Mouse (Mus musculus): Measurements from ENCODE around the gene Bbof1. TPM values are rescaled to one million over a fixed set of nuclear protein-coding genes. Genes with fewer than 3 reads are reported as not detected.
A peak's percentile ranks its signal among the peaks of the same experiment; 100 is the strongest.

Gene Bbof1
- polyA plus RNA-seq, 1 experiment from 2014 or later, result 0.94 TPM

- Histone ChIP-seq H3K4me2 (ENCODE audit: low read length) (no peak overlapping the region), H3K27ac (ENCODE audit: low read depth, low read length) (no peak overlapping the region), H3K36me3 (ENCODE audit: control insufficient read depth, insufficient read depth, low read length) (peaks cover 3% of the 10 kb centered on the region; the same call in 1 of the 2 replicates), H3K9ac (ENCODE audit: low read length) (no peak overlapping the region), H3K9me3 (replicated peaks; ENCODE audit: control insufficient read depth, low read length) (no peaks in the 10 kb centered on the region), H3K4me1 (ENCODE audit: control insufficient read depth, insufficient read depth, low read length) (no peaks in the 10 kb centered on the region), H3K27me3 (replicated peaks; ENCODE audit: control insufficient read depth, insufficient read depth, low read length) (no peaks in the 10 kb centered on the region), H3K4me3 (ENCODE audit: low read depth, low read length) (no peak overlapping the region)
- no peak for ATAC-seq
- no peak for DNase-seq (ENCODE audit: low spot score)
- WGBS, result 88% methylated on average over 4 of the region's 4 CpGs
These were observed 26.5 kb upstream of the Bbof1 start for GRCm38 (mm10) chr12:84382369-84382768.

GRCm38 (mm10) chr12:84384644-84385081, 24.2 kb upstream of the Bbof1 start:
- no peak overlapping the region for H3K4me2 ChIP-seq (ENCODE audit: low read length)
- H3K36me3 ChIP-seq (ENCODE audit: control insufficient read depth, insufficient read depth, low read length), result no peaks in the 10 kb centered on the region
- no peaks in the 10 kb centered on the region for H3K27me3 ChIP-seq (replicated peaks; ENCODE audit: control insufficient read depth, insufficient read depth, low read length)
- DNase-seq (ENCODE audit: low spot score) (peak; percentile 8), ATAC-seq (no peak)
- no peak overlapping the region for H3K27ac ChIP-seq (ENCODE audit: low read depth, low read length)
- no peak overlapping the region for H3K4me3 ChIP-seq (ENCODE audit: low read depth, low read length)
- no peaks in the 10 kb centered on the region for H3K4me1 ChIP-seq (ENCODE audit: control insufficient read depth, insufficient read depth, low read length)
- WGBS, result 60% methylated on average over 5 of the region's 5 CpGs
- no peaks in the 10 kb centered on the region for H3K9me3 ChIP-seq (replicated peaks; ENCODE audit: control insufficient read depth, low read length)
- no peak overlapping the region for H3K9ac ChIP-seq (ENCODE audit: low read length)

GRCm38 (mm10) chr12:84385408-84385807, 23.5 kb upstream of the Bbof1 start:
- H3K9ac ChIP-seq (ENCODE audit: low read length), result no peak overlapping the region; the same call in none of the 2 replicates
- H3K4me1 ChIP-seq (ENCODE audit: control insufficient read depth, insufficient read depth, low read length), result no peaks in the 10 kb centered on the region
- no peak overlapping the region for H3K4me3 ChIP-seq (ENCODE audit: low read depth, low read length)
- no peak overlapping the region for H3K27ac ChIP-seq (ENCODE audit: low read depth, low read length)
- DNase-seq (ENCODE audit: low spot score), result no peak
- no peaks in the 10 kb centered on the region for H3K27me3 ChIP-seq (replicated peaks; ENCODE audit: control insufficient read depth, insufficient read depth, low read length)
- no peaks in the 10 kb centered on the region for H3K36me3 ChIP-seq (ENCODE audit: control insufficient read depth, insufficient read depth, low read length)
- no peaks in the 10 kb centered on the region for H3K9me3 ChIP-seq (replicated peaks; ENCODE audit: control insufficient read depth, low read length)
- H3K4me2 ChIP-seq (ENCODE audit: low read length), result no peak overlapping the region
- no peak for ATAC-seq
- WGBS, result 95% methylated on average over 4 of the region's 4 CpGs

DNA sequence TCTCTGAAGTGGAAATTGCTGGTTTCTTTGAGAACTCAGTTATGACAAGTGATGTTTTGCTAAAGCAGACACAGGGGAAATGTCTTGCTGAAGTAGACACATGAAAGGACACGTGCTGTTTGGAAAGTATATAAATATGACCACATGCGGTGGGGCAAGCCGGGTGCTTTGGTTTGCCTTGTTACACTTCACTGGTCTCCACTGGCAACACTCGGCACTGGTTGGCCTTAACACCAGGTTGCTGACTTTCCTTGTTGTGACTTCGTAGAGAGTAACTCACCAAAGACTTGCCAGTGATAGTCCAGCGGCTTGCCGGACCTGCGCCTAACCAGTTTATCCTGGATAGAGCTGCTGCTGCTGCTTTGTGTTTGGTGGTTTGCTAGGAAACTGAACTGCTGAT, 20.8 kb upstream of the Bbof1 start:
- ATAC-seq (no peak), DNase-seq (ENCODE audit: low spot score) (no peak)
- Histone ChIP-seq H3K9me3 (replicated peaks; ENCODE audit: control insufficient read depth, low read length) (no peaks in the 10 kb centered on the region), H3K4me2 (ENCODE audit: low read length) (no peak overlapping the region), H3K4me1 (ENCODE audit: control insufficient read depth, insufficient read depth, low read length) (no peaks in the 10 kb centered on the region), H3K27me3 (replicated peaks; ENCODE audit: control insufficient read depth, insufficient read depth, low read length) (no peaks in the 10 kb centered on the region), H3K4me3 (ENCODE audit: low read depth, low read length) (no peak overlapping the region), H3K27ac (ENCODE audit: low read depth, low read length) (no peak overlapping the region), H3K36me3 (ENCODE audit: control insufficient read depth, insufficient read depth, low read length) (no peaks in the 10 kb centered on the region), H3K9ac (ENCODE audit: low read length) (no peak overlapping the region)
- WGBS, result 89% methylated on average over 8 of the region's 8 CpGs

GRCm38 (mm10) chr12:84388774-84389400, 20.0 kb upstream of the Bbof1 start:
- Histone ChIP-seq H3K4me1 (ENCODE audit: control insufficient read depth, insufficient read depth, low read length) (no peaks in the 10 kb centered on the region), H3K9me3 (replicated peaks; ENCODE audit: control insufficient read depth, low read length) (no peaks in the 10 kb centered on the region), H3K36me3 (ENCODE audit: control insufficient read depth, insufficient read depth, low read length) (no peaks in the 10 kb centered on the region), H3K4me2 (ENCODE audit: low read length) (no peak overlapping the region), H3K9ac (ENCODE audit: low read length) (no peak overlapping the region), H3K27ac (ENCODE audit: low read depth, low read length) (no peak overlapping the region), H3K27me3 (replicated peaks; ENCODE audit: control insufficient read depth, insufficient read depth, low read length) (no peaks in the 10 kb centered on the region), H3K4me3 (ENCODE audit: low read depth, low read length) (no peak overlapping the region)
- 79% methylated on average over 14 of the region's 14 CpGs for WGBS
- DNase-seq (ENCODE audit: low spot score) (no peak), ATAC-seq (no peak)

DNA sequence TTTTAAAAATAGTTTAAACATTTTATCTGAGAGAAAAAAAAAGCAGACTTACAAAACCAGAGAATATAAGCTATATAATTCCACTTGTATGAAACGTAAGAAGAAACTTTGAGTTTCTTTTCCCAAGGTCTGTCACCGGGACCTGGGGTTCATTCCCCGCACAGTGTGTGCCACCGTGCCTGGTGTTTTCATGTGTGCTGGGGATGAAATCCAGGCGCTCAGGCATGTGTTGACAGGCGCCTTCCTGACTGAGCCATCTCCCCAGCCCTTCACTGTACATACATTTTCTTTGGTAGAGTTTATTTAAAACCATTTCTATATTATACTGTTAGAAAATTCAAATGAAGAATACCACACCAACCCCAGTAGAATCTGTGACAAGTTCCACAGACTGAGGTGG, 18.5 kb upstream of the Bbof1 start:
- H3K9ac ChIP-seq (ENCODE audit: low read length), result no peak overlapping the region
- H3K27me3 ChIP-seq (replicated peaks; ENCODE audit: control insufficient read depth, insufficient read depth, low read length), result no peaks in the 10 kb centered on the region
- no peaks in the 10 kb centered on the region for H3K4me1 ChIP-seq (ENCODE audit: control insufficient read depth, insufficient read depth, low read length)
- H3K27ac ChIP-seq (ENCODE audit: low read depth, low read length), result no peak overlapping the region
- H3K4me3 ChIP-seq (ENCODE audit: low read depth, low read length), result no peak overlapping the region
- DNase-seq (ENCODE audit: low spot score), result no peak
- H3K9me3 ChIP-seq (replicated peaks; ENCODE audit: control insufficient read depth, low read length), result no peaks in the 10 kb centered on the region
- no peak for ATAC-seq
- H3K36me3 ChIP-seq (ENCODE audit: control insufficient read depth, insufficient read depth, low read length), result no peaks in the 10 kb centered on the region
- no peak overlapping the region for H3K4me2 ChIP-seq (ENCODE audit: low read length)
- WGBS, result 88% methylated on average over 6 of the region's 6 CpGs

GRCm38 (mm10) chr12:84392681-84393080, 16.2 kb upstream of the Bbof1 start:
- H3K4me1 ChIP-seq (ENCODE audit: control insufficient read depth, insufficient read depth, low read length), result no peaks in the 10 kb centered on the region

DNA sequence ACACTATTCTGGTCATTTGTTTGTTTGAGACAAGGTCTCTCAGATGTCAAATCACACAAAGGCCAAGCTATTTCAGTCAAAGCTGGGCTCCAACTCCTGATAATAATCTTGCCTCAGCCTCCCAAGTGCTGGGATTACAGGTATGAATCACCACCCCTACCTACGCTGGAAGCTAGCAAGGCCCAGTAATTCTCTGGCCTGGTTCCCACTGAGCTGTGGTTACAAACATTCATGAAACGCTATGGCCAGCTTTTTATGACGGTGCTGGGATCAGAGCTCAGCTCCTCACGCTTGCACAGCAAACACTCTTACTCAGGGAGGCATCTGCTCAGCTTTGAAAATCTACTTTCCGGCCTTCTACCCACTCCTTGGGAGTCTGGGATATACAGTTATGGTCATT, 15.0 kb upstream of the Bbof1 start:
- H3K9ac ChIP-seq (ENCODE audit: low read length), result no peak overlapping the region
- H3K4me3 ChIP-seq (ENCODE audit: low read depth, low read length), result no peak overlapping the region
- no peak overlapping the region for H3K4me2 ChIP-seq (ENCODE audit: low read length)
- H3K36me3 ChIP-seq (ENCODE audit: control insufficient read depth, insufficient read depth, low read length), result no peaks in the 10 kb centered on the region
- H3K27me3 ChIP-seq (replicated peaks; ENCODE audit: control insufficient read depth, insufficient read depth, low read length), result no peaks in the 10 kb centered on the region
- 85% methylated on average over 5 of the region's 5 CpGs for WGBS
- no peak overlapping the region for H3K27ac ChIP-seq (ENCODE audit: low read depth, low read length)
- no peak for DNase-seq (ENCODE audit: low spot score)
- no peaks in the 10 kb centered on the region for H3K9me3 ChIP-seq (replicated peaks; ENCODE audit: control insufficient read depth, low read length)
- ATAC-seq, result no peak
- no peaks in the 10 kb centered on the region for H3K4me1 ChIP-seq (ENCODE audit: control insufficient read depth, insufficient read depth, low read length)

More at GRCm38 (mm10) chr12:84392681-84393080, 16.2 kb upstream of the Bbof1 start:
- H3K27me3 ChIP-seq (replicated peaks; ENCODE audit: control insufficient read depth, insufficient read depth, low read length), result no peaks in the 10 kb centered on the region
- no peak for ATAC-seq
- H3K27ac ChIP-seq (ENCODE audit: low read depth, low read length), result no peak overlapping the region
- no peak overlapping the region for H3K9ac ChIP-seq (ENCODE audit: low read length)
- no peaks in the 10 kb centered on the region for H3K36me3 ChIP-seq (ENCODE audit: control insufficient read depth, insufficient read depth, low read length)
- no peaks in the 10 kb centered on the region for H3K9me3 ChIP-seq (replicated peaks; ENCODE audit: control insufficient read depth, low read length)
- no peak overlapping the region for H3K4me3 ChIP-seq (ENCODE audit: low read depth, low read length)
- DNase-seq (ENCODE audit: low spot score), result no peak
- H3K4me2 ChIP-seq (ENCODE audit: low read length), result no peak overlapping the region
- over 99% methylated on average over 4 of the region's 4 CpGs for WGBS

DNA sequence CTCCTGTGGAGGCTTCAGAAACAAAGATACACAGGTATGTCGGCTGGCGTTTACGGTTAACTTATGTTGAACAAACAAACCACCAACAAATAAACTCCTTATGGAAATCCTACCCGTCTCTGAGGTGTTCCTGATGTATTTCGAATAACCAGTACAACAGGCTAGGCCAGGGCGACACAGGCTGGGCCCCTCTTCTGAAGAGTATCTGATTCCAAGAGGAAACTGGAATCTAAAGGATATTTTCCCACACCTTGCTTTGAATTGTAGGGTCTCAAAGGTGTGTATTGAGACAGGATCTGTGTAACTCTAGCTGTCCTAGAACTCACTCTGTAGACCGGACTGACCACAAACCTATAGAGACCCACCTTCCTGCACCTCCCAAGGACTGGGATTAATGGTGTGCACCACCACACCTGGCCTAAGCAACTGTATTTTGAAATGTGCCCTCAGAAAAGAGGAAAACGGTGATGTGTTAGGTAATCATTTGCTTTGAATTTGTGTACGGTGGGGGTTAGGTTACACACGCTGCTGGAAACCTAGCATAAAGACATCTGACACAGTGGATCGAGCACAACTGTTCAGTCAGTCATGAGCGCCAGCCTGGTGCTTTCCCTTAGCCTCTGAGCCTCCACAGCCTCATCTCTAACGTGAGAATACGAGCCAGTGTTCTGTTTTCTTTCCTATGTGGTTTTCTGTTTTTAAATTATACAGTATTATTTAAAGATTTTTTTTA, 11.8 kb upstream of the Bbof1 start:
- Histone ChIP-seq H3K9ac (ENCODE audit: low read length) (no peak overlapping the region), H3K27ac (ENCODE audit: low read depth, low read length) (no peak overlapping the region), H3K4me1 (ENCODE audit: control insufficient read depth, insufficient read depth, low read length) (no peaks in the 10 kb centered on the region), H3K36me3 (ENCODE audit: control insufficient read depth, insufficient read depth, low read length) (no peaks in the 10 kb centered on the region), H3K4me2 (ENCODE audit: low read length) (no peak overlapping the region), H3K27me3 (replicated peaks; ENCODE audit: control insufficient read depth, insufficient read depth, low read length) (no peaks in the 10 kb centered on the region), H3K4me3 (ENCODE audit: low read depth, low read length) (no peak overlapping the region), H3K9me3 (replicated peaks; ENCODE audit: control insufficient read depth, low read length) (no peaks in the 10 kb centered on the region)
- WGBS, result 90% methylated on average over 14 of the region's 14 CpGs
- no peak for DNase-seq (ENCODE audit: low spot score)
- ATAC-seq, result no peak
